Mouse (Mus musculus) G1E (cell line): ENCODE measurements at regions not wholly inside any gene's neighbourhood (a gene's known extent, or its start where the extent isn't known, plus 50 kb on each side); places are given as distances from the start of the nearest gene placed in this dataset.

Experiments
- CTCF ChIP-seq: IDR thresholded peaks from 2 replicates; pipeline ENCODE4 v1.5.1; 2012; ENCODE audit warnings: low read depth, low read length, inconsistent platforms, mixed read lengths
- GATA1 ChIP-seq: IDR thresholded peaks from 2 replicates; pipeline ENCODE4 v1.6.1; 2012; ENCODE audit warnings: borderline replicate concordance, low read length, inconsistent platforms, mixed read lengths
- GATA2 ChIP-seq: IDR thresholded peaks from 2 replicates; pipeline ENCODE4 v1.6.1; 2012; ENCODE audit warnings: low read depth, low read length, inconsistent platforms, borderline replicate concordance
- POLR2AphosphoS5 ChIP-seq: IDR thresholded peaks from 2 replicates; pipeline ENCODE4 v1.6.1; 2012; ENCODE audit warnings: low read depth, low read length, inconsistent platforms; ENCODE audit not compliant: insufficient replicate concordance
- TAL1 ChIP-seq: conservative IDR thresholded peaks from 2 replicates; pipeline ENCODE4 v1.6.1; 2012; ENCODE audit warnings: low read depth, low read length, inconsistent platforms, mixed read lengths

DNA sequence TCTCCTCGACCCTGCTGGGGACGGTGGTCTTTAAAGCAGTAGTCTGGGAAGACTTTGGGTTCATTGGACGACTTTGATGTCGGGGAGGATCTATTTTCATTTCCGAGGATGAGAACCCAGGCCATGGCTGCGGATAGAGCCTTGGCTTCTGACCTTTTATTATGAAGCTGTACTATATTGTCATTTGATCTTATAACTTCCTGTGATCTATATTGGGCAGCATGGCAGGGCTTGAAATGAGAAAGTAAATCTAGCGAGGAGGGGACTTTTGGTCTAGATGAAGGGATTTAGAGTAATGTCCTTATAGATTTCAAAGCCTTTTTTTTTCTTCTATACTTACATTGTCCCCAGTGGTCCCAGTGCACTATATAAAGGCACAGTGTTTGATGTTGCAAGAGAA, 172.8 kb upstream of the Stt3b start:
- TF ChIP-seq CTCF (no peak), TAL1 (no peak), GATA1 (no peak), POLR2AphosphoS5 (no peak), GATA2 (no peak)
